Mouse (Mus musculus): ENCODE results near the gene Cnbp.

GRCm38 (mm10) chr6:87806857-87807256, 44.0 kb downstream of the Cnbp start:
- TF ChIP-seq EP300 (IDR thresholded peaks at IDR 0.05; ENCODE audit: insufficient read depth, low read depth, low read length) (no peak), CTCF (IDR thresholded peaks at IDR 0.05) (no peak), POLR2A (IDR thresholded peaks at IDR 0.05; ENCODE audit: insufficient read depth, low read depth, low read length) (no peak)
